Mouse (Mus musculus) left cerebral cortex, postnatal 4 days (tissue): Measurements from ENCODE around the gene Tbc1d16. TPM values are rescaled to one million over a fixed set of nuclear protein-coding genes. Genes with fewer than 3 reads are reported as not detected.
A peak's percentile ranks its signal among the peaks of the same experiment; 100 is the strongest.
"Not testable (repeated sequence)": the region's sequence is repeated elsewhere in the genome, so short reads cannot be mapped to it uniquely, and the experiment has no call there.

Experiments
- DNase-seq: peaks from one replicate; pipeline ENCODE4 v3.0.0-alpha.2; 2022
- intact Hi-C: fragments of 180-260 bp; cut with DNase I; formaldehyde crosslinking; loops from one replicate; pipeline ENCODE4 v1.15.1; 2025
- total RNA-seq, 2 experiments: library from RNA; stranded (reverse); gene quantifications; 2 replicates each; pipeline ENCODE4 v1.2.3; 2021

Gene Tbc1d16
- 100 to 1,000 TPM; 217 to 222 TPM for total RNA-seq

GRCm38 (mm10) chr11:119228091-119228781, at the start of gene Tbc1d16, which contains the start of gene Ccdc40:
Gene Tbc1d16 (minus strand): TSS chr11:119228499.
Gene Ccdc40 (plus strand): TSS chr11:119228572.
- peak; percentile 76 for DNase-seq
- intact Hi-C loops = no loop called here

- DNase-seq = no peak
- intact Hi-C loops = no loop called here
Observed at GRCm38 (mm10) chr11:119273186-119273930, 45.1 kb upstream of the Tbc1d16 start.

DNA sequence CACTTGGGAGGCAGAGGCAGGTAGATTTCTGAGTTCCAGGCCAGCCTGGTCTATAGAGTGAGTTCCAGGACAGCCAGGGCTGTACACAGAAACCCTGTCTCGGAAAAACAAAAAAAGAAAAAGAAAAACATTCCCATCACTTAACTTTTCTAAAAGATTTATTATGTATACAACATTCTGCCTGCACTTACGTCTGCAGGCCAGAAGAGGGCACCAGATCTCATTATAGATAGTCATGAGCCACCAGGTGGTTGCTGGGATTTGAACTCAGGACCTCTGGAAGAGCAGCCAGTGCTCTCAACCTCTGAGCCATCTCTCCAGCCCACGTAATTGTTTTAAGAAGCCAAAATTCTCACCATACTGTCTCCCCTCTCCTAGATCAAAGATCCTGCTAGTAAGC, 44.2 kb upstream of the Tbc1d16 start:
- DNase-seq, intact Hi-C loops: not testable (repeated sequence)

- no peak for DNase-seq
- intact Hi-C loops = no loop called here
Observed at GRCm38 (mm10) chr11:119268557-119269195, 40.4 kb upstream of the Tbc1d16 start.

DNA sequence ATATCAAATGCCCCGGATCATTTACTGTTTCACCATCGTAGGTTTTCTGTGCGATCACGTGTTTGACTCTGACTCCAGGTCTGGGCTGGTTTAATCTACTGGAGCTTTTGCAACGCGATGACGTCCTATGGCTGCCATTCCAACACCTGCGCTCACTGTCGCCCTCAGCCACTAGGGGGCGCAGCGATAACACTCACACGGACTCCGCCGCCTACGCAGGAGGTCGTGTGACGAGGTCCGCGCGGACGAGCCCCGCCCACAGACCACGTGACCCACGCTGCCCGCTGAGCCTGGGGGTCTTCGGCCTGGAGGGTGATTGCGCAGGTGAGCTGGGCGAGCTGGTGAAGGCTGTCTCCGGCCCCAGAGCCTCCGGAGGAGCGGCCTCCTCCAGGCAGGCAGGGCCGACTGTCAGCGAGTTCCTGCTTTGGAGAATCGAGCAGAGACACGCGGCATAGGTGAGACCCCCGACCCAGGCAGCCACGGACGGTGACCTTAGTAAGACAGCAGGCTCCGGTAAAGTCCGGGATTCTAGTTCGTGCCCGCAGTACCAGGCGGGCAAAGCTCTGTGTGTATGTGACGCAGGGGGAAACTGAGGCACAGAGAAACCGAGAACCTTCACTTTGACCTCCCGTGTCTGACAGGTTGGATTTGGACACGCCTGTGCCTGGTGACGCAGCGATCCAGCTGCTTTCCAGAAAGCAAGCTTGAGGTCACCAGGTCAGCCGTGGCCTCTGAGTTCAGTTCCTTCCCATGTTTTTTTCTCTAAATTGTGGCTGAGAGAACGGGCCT, 39.7 kb upstream of the Tbc1d16 start, which contains the start of gene Gaa:
Gene Gaa, plus strand, starts transcription at position 120 of the 789 bp plus-strand sequence.
- DNase-seq = peak; percentile 96
- intact Hi-C loops = no loop called here

- intact Hi-C loops = no loop called here
- peak; percentile 70 for DNase-seq
Observed at GRCm38 (mm10) chr11:119267241-119267674, 39.0 kb upstream of the Tbc1d16 start.

- no peak for DNase-seq
- intact Hi-C loops = no loop called here
Observed at GRCm38 (mm10) chr11:119265811-119266210, 37.5 kb upstream of the Tbc1d16 start.

DNA sequence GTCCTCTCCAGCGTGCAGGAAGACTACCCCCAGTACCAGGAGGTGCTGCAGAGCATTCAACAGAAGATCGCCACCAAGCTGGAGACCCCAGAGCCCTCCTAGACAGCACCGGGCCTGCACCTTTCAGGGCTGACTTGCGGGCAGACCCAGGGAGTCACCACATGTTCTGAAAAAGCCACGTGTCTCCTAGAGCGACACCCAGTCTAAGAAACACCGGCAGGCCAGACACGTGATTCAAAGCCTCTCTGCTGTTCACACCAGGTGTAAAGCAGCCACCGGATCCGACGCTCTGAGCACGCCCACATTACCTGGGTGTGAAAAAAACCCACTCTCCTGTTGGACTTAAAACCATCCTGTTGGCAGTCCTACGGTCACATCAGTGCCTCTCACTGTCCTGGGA, 36.1 kb upstream of the Tbc1d16 start:
- intact Hi-C loops = no loop called here

DNA sequence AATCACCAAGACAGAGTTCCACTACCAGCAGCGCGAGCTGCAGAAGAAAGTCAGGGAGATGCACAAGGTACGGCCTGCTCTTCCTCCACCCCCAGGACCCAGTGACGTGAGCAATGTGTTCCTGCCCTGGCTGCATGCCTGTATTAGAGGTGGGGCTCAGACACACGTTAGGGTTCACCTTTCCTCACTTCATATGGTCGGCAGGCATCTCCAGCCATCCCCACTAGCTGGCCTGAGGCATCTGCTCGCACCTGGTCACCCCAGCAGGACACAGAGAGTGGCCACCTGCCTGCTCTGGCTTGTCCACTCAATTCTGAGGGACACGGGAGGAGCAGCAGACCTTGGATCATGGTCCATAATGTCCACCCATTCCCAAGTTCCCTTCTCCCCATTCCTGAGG, 31.7 kb upstream of the Tbc1d16 start:
- intact Hi-C loops = no loop called here
- DNase-seq = no peak

More for the DNA sequence above, 36.1 kb upstream of the Tbc1d16 start:
- DNase-seq = no peak

- peak; percentile 56 for DNase-seq
- intact Hi-C loops = no loop called here
Observed at GRCm38 (mm10) chr11:119258572-119259322, 30.4 kb upstream of the Tbc1d16 start.

GRCm38 (mm10) chr11:119258216-119258571, 29.9 kb upstream of the Tbc1d16 start:
- intact Hi-C loops = no loop called here
- DNase-seq = no peak

GRCm38 (mm10) chr11:119256557-119256956, 28.3 kb upstream of the Tbc1d16 start:
- DNase-seq, intact Hi-C loops: not testable (repeated sequence)

- peak; percentile 70 for DNase-seq
- intact Hi-C loops = no loop called here
Observed at GRCm38 (mm10) chr11:119252854-119253541, 24.7 kb upstream of the Tbc1d16 start.

DNA sequence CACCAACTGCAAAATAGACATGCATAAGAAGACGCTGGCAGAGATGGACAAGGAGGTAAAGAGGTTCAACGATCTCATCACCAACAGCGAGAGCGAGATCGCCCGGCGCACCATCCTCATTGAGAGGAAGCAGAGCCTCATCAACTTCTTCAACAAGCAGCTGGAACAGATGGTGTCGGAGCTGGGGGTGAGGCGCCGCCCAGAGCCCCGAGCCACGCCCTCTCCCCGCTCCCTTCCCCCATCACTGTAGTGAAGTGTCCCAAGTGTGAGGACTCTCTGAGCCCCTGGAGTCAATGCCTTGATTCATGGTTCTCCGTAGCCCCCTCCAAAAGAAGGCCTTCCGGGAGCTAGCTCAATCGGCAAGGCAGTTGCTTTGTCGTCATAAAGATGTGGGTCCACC, 22.7 kb upstream of the Tbc1d16 start:
- no peak for DNase-seq
- intact Hi-C loops = no loop called here

GRCm38 (mm10) chr11:119249011-119249410, 20.7 kb upstream of the Tbc1d16 start:
- intact Hi-C loops = no loop called here
- peak; percentile 60 for DNase-seq

- intact Hi-C loops, DNase-seq: not testable (repeated sequence)
Observed at GRCm38 (mm10) chr11:119245543-119245942, 17.2 kb upstream of the Tbc1d16 start.

DNA sequence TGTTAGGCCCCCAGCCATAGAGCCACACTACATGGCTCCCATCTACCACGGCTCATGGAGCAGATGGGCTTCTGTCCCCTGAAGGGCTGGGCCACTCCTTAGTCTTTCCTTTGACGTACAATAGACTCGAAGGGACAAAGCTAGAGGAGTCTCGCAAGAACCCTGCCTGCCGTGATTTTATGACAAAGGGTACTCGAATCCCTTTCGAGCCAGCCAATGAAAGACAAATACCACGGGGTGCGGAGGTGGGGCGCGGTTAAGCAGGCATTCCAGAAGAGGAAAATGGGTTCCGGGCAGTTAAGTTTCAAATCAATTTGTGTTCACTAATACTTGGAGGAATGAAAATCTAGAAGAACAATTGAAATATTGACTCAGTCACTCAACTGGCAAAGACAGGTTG, 11.2 kb upstream of the Tbc1d16 start:
- no peak for DNase-seq
- intact Hi-C loops = no loop called here

- peak; percentile 48 for DNase-seq
- intact Hi-C loops = no loop called here
Observed at GRCm38 (mm10) chr11:119238305-119238721, 10.0 kb upstream of the Tbc1d16 start.

GRCm38 (mm10) chr11:119237568-119238304, 9.4 kb upstream of the Tbc1d16 start:
- intact Hi-C loops = no loop called here
- DNase-seq = no peak
